Mouse (Mus musculus): Measurements from ENCODE around the gene Tmem163. TPM values are rescaled to one million over a fixed set of nuclear protein-coding genes. Genes with fewer than 3 reads are reported as not detected.

Gene Tmem163
- polyA plus RNA-seq, 1 experiment from 2014 or later = 2.1 TPM

- ATAC-seq (ENCODE audit: low read depth) (no peak), DNase-seq (ENCODE audit: low spot score) (no peak)
- 53% methylated on average over 8 of the region's 8 CpGs for WGBS
- H3K4me3 ChIP-seq (ENCODE audit: low read depth, low read length) = no peak overlapping the region
- no peaks in the 10 kb centered on the region for H3K27me3 ChIP-seq (replicated peaks; ENCODE audit: control insufficient read depth, insufficient read depth, low read length)
- H3K36me3 ChIP-seq (ENCODE audit: control insufficient read depth, insufficient read depth, low read length) = no peaks in the 10 kb centered on the region
- H3K4me2 ChIP-seq (ENCODE audit: low read depth, low read length) = no peak overlapping the region
- 0 out of 2 replicates have a peak, but pooled peaks cover 5% of the 10 kb centered on the region for H3K9me3 ChIP-seq (ENCODE audit: control insufficient read depth, low read length)
- H3K4me1 ChIP-seq (ENCODE audit: control insufficient read depth, insufficient read depth, low read length) = no peaks in the 10 kb centered on the region
- H3K9ac ChIP-seq (ENCODE audit: low read depth, low read length) = no peak overlapping the region
- H3K27ac ChIP-seq (replicated peaks; ENCODE audit: low read depth, low read length) = no peak overlapping the region
Observed at GRCm38 (mm10) chr1:127667110-127667860, 12.1 kb downstream of the Tmem163 start.

GRCm38 (mm10) chr1:127666221-127666620, 13.1 kb downstream of the Tmem163 start:
- no peaks in the 10 kb centered on the region for H3K36me3 ChIP-seq (ENCODE audit: control insufficient read depth, insufficient read depth, low read length)
- H3K27me3 ChIP-seq (replicated peaks; ENCODE audit: control insufficient read depth, insufficient read depth, low read length) = no peaks in the 10 kb centered on the region
- ATAC-seq (ENCODE audit: low read depth) (no peak; the same call in 1 of the 2 replicates), DNase-seq (ENCODE audit: low spot score) (peak; percentile 29)
- H3K4me1 ChIP-seq (ENCODE audit: control insufficient read depth, insufficient read depth, low read length) = no peaks in the 10 kb centered on the region
- WGBS = 61% methylated on average over 6 of the region's 6 CpGs
- no peak overlapping the region for H3K4me2 ChIP-seq (ENCODE audit: low read depth, low read length)
- no peak overlapping the region for H3K9ac ChIP-seq (ENCODE audit: low read depth, low read length)
- H3K27ac ChIP-seq (replicated peaks; ENCODE audit: low read depth, low read length) = no peak overlapping the region
- no peak overlapping the region for H3K4me3 ChIP-seq (ENCODE audit: low read depth, low read length)
- H3K9me3 ChIP-seq (ENCODE audit: control insufficient read depth, low read length) = 0 out of 2 replicates have a peak, but pooled peaks cover 5% of the 10 kb centered on the region

- H3K4me2 ChIP-seq (ENCODE audit: low read depth, low read length) = no peak overlapping the region
- no peaks in the 10 kb centered on the region for H3K36me3 ChIP-seq (ENCODE audit: control insufficient read depth, insufficient read depth, low read length)
- no peak overlapping the region for H3K4me3 ChIP-seq (ENCODE audit: low read depth, low read length)
- WGBS = 69% methylated on average over 13 of the region's 13 CpGs
- no peaks in the 10 kb centered on the region for H3K4me1 ChIP-seq (ENCODE audit: control insufficient read depth, insufficient read depth, low read length)
- H3K9me3 ChIP-seq (ENCODE audit: control insufficient read depth, low read length) = no peaks in the 10 kb centered on the region
- no peaks in the 10 kb centered on the region for H3K27me3 ChIP-seq (replicated peaks; ENCODE audit: control insufficient read depth, insufficient read depth, low read length)
- H3K27ac ChIP-seq (replicated peaks; ENCODE audit: low read depth, low read length) = no peak overlapping the region
- no peak for ATAC-seq (ENCODE audit: low read depth)
- DNase-seq (ENCODE audit: low spot score) = no peak
- H3K9ac ChIP-seq (ENCODE audit: low read depth, low read length) = no peak overlapping the region
Observed at GRCm38 (mm10) chr1:127662385-127663068, 16.8 kb downstream of the Tmem163 start.

GRCm38 (mm10) chr1:127661118-127662012, 18.0 kb downstream of the Tmem163 start:
- H3K36me3 ChIP-seq (ENCODE audit: control insufficient read depth, insufficient read depth, low read length) = no peaks in the 10 kb centered on the region
- H3K9ac ChIP-seq (ENCODE audit: low read depth, low read length) = peak overlapping the region; percentile 15
- WGBS = 34% methylated on average over 13 of the region's 13 CpGs
- peak; percentile 21 for DNase-seq (ENCODE audit: low spot score)
- H3K27ac ChIP-seq (replicated peaks; ENCODE audit: low read depth, low read length) = no peak overlapping the region
- peak; percentile 50; the same call in 1 of the 2 replicates for ATAC-seq (ENCODE audit: low read depth)
- no peaks in the 10 kb centered on the region for H3K9me3 ChIP-seq (ENCODE audit: control insufficient read depth, low read length)
- peak overlapping the region; percentile 13; the same call in 1 of the 2 replicates for H3K4me2 ChIP-seq (ENCODE audit: low read depth, low read length)
- H3K4me3 ChIP-seq (ENCODE audit: low read depth, low read length) = no peak overlapping the region
- no peaks in the 10 kb centered on the region for H3K4me1 ChIP-seq (ENCODE audit: control insufficient read depth, insufficient read depth, low read length)
- no peaks in the 10 kb centered on the region for H3K27me3 ChIP-seq (replicated peaks; ENCODE audit: control insufficient read depth, insufficient read depth, low read length)

GRCm38 (mm10) chr1:127651564-127651963, 27.8 kb downstream of the Tmem163 start:
- no peak overlapping the region for H3K27ac ChIP-seq (replicated peaks; ENCODE audit: low read depth, low read length)
- no peaks in the 10 kb centered on the region for H3K4me1 ChIP-seq (ENCODE audit: control insufficient read depth, insufficient read depth, low read length)
- H3K27me3 ChIP-seq (replicated peaks; ENCODE audit: control insufficient read depth, insufficient read depth, low read length) = no peaks in the 10 kb centered on the region
- no peak overlapping the region for H3K4me2 ChIP-seq (ENCODE audit: low read depth, low read length)
- H3K9ac ChIP-seq (ENCODE audit: low read depth, low read length) = no peak overlapping the region
- no peak for DNase-seq (ENCODE audit: low spot score)
- no peaks in the 10 kb centered on the region for H3K9me3 ChIP-seq (ENCODE audit: control insufficient read depth, low read length)
- H3K36me3 ChIP-seq (ENCODE audit: control insufficient read depth, insufficient read depth, low read length) = no peaks in the 10 kb centered on the region
- no peak for ATAC-seq (ENCODE audit: low read depth)
- no peak overlapping the region for H3K4me3 ChIP-seq (ENCODE audit: low read depth, low read length)
- WGBS = 89% methylated on average over 2 of the region's 2 CpGs

GRCm38 (mm10) chr1:127642976-127643769, 36.2 kb downstream of the Tmem163 start:
- WGBS = 82% methylated on average over 12 of the region's 12 CpGs
- Histone ChIP-seq H3K4me3 (ENCODE audit: low read depth, low read length) (no peak overlapping the region), H3K36me3 (ENCODE audit: control insufficient read depth, insufficient read depth, low read length) (no peaks in the 10 kb centered on the region), H3K4me2 (ENCODE audit: low read depth, low read length) (no peak overlapping the region), H3K9me3 (ENCODE audit: control insufficient read depth, low read length) (no peaks in the 10 kb centered on the region), H3K4me1 (ENCODE audit: control insufficient read depth, insufficient read depth, low read length) (no peaks in the 10 kb centered on the region), H3K27me3 (replicated peaks; ENCODE audit: control insufficient read depth, insufficient read depth, low read length) (no peaks in the 10 kb centered on the region), H3K9ac (ENCODE audit: low read depth, low read length) (no peak overlapping the region), H3K27ac (replicated peaks; ENCODE audit: low read depth, low read length) (no peak overlapping the region)
- no peak for DNase-seq (ENCODE audit: low spot score)
- ATAC-seq (ENCODE audit: low read depth) = no peak

- H3K4me1 ChIP-seq (ENCODE audit: control insufficient read depth, insufficient read depth, low read length) = no peaks in the 10 kb centered on the region
- WGBS = 60% methylated on average over 2 of the region's 2 CpGs
- H3K4me3 ChIP-seq (ENCODE audit: low read depth, low read length) = no peak overlapping the region
- no peak for DNase-seq (ENCODE audit: low spot score)
- no peak overlapping the region for H3K27ac ChIP-seq (replicated peaks; ENCODE audit: low read depth, low read length)
- H3K27me3 ChIP-seq (replicated peaks; ENCODE audit: control insufficient read depth, insufficient read depth, low read length) = no peaks in the 10 kb centered on the region
- no peak overlapping the region for H3K4me2 ChIP-seq (ENCODE audit: low read depth, low read length)
- no peak for ATAC-seq (ENCODE audit: low read depth)
- no peak overlapping the region for H3K9ac ChIP-seq (ENCODE audit: low read depth, low read length)
- no peaks in the 10 kb centered on the region for H3K9me3 ChIP-seq (ENCODE audit: control insufficient read depth, low read length)
- H3K36me3 ChIP-seq (ENCODE audit: control insufficient read depth, insufficient read depth, low read length) = no peaks in the 10 kb centered on the region
Observed at GRCm38 (mm10) chr1:127637917-127638316, 41.4 kb downstream of the Tmem163 start.

GRCm38 (mm10) chr1:127627151-127627550, 52.2 kb downstream of the Tmem163 start:
- no peaks in the 10 kb centered on the region for H3K27me3 ChIP-seq (replicated peaks; ENCODE audit: control insufficient read depth, insufficient read depth, low read length)
- H3K9me3 ChIP-seq (ENCODE audit: control insufficient read depth, low read length) = no peaks in the 10 kb centered on the region
- 0 out of 2 replicates have a peak, but pooled peaks cover 2% of the 10 kb centered on the region for H3K4me1 ChIP-seq (ENCODE audit: control insufficient read depth, insufficient read depth, low read length)
- no peak for ATAC-seq (ENCODE audit: low read depth)
- no peak for DNase-seq (ENCODE audit: low spot score)
- H3K4me3 ChIP-seq (ENCODE audit: low read depth, low read length) = no peak overlapping the region
- no peak overlapping the region for H3K27ac ChIP-seq (replicated peaks; ENCODE audit: low read depth, low read length)
- no peak overlapping the region for H3K4me2 ChIP-seq (ENCODE audit: low read depth, low read length)
- WGBS = 67% methylated on average over 7 of the region's 7 CpGs
- no peaks in the 10 kb centered on the region for H3K36me3 ChIP-seq (ENCODE audit: control insufficient read depth, insufficient read depth, low read length)
- no peak overlapping the region for H3K9ac ChIP-seq (ENCODE audit: low read depth, low read length)

All from embryonic facial prominence, embryonic 14.5 days (tissue).